Mouse (Mus musculus) ES-E14 (cell line): ENCODE data around the gene Trappc6b. TPM values are rescaled to one million over a fixed set of nuclear protein-coding genes. Genes with fewer than 3 reads are reported as not detected.

Experiments used
- DNase-seq: peaks from one replicate; pipeline ENCODE4 v3.0.0-alpha.2; 2013; ENCODE audit warnings: low read depth, low spot score
- H3K27ac ChIP-seq: 2 replicates; pipeline ENCODE4 v1.5.1; 2012; ENCODE audit warnings: low read depth, mild to moderate bottlenecking, low read length, moderate library complexity, mixed read lengths; ENCODE audit not compliant: poor library complexity, insufficient read depth, severe bottlenecking
- H3K36me3 ChIP-seq: 2 replicates; pipeline ENCODE4 v1.6.1; 2012; ENCODE audit warnings: mild to moderate bottlenecking, low read length, moderate library complexity, mixed read lengths; ENCODE audit not compliant: control insufficient read depth, poor library complexity, insufficient read depth, severe bottlenecking
- H3K4me1 ChIP-seq, 2 experiments: fragments of 150-350 bp in 1 of 2; sonication (generic) in 1 of 2; 2 replicates each; pipeline ENCODE4 v1.6.1; 2012; ENCODE audit warnings: low read length in 2 of 2, mild to moderate bottlenecking in 1 of 2, mixed read lengths in 1 of 2; ENCODE audit not compliant: control insufficient read depth in 2 of 2, insufficient read depth in 2 of 2, poor library complexity in 1 of 2
- H3K4me3 ChIP-seq, 2 experiments: fragments of 150-350 bp in 1 of 2; sonication (generic) in 1 of 2; 2 replicates each; pipeline ENCODE4 v1.5.1; 2012; ENCODE audit warnings: low read length in 2 of 2, low read depth in 1 of 2, mild to moderate bottlenecking in 1 of 2, mixed read lengths in 1 of 2; ENCODE audit not compliant: insufficient read depth in 1 of 2, poor library complexity in 1 of 2, severe bottlenecking in 1 of 2
- H3K9ac ChIP-seq: 2 replicates; pipeline ENCODE4 v1.6.1; 2012; ENCODE audit warnings: low read depth, mild to moderate bottlenecking, low read length, mixed read lengths; ENCODE audit not compliant: poor library complexity, insufficient read depth, severe bottlenecking
- H3K9me3 ChIP-seq: fragments of 150-350 bp; sonication (generic); 2 replicates; pipeline ENCODE4 v1.6.1; 2012; ENCODE audit warnings: low read depth, mild to moderate bottlenecking, low read length; ENCODE audit not compliant: control insufficient read depth, insufficient read depth
- CHD2 ChIP-seq: IDR thresholded peaks from 2 replicates; pipeline ENCODE4 v1.6.1; 2014; ENCODE audit warnings: mild to moderate bottlenecking, low read depth, low read length, inconsistent platforms
- HCFC1 ChIP-seq: IDR thresholded peaks from 2 replicates; pipeline ENCODE4 v1.6.1; 2012; ENCODE audit warnings: low read length, inconsistent platforms, borderline replicate concordance; ENCODE audit not compliant: insufficient read depth
- MAFK ChIP-seq: IDR thresholded peaks from 2 replicates; pipeline ENCODE4 v1.6.1; 2014; ENCODE audit warnings: mild to moderate bottlenecking, low read depth, low read length, inconsistent platforms; ENCODE audit not compliant: insufficient read depth
- ZC3H11A ChIP-seq: IDR thresholded peaks from 2 replicates; pipeline ENCODE4 v1.6.1; 2012; ENCODE audit warnings: low read depth, mild to moderate bottlenecking, inconsistent platforms, low read length, borderline replicate concordance
- ZNF384 ChIP-seq: IDR thresholded peaks from 2 replicates; pipeline ENCODE4 v1.6.1; 2012; ENCODE audit warnings: low read depth, low read length, inconsistent platforms
- in situ Hi-C, 2 experiments: fragments of 600-800 bp; cut with MboI; formaldehyde crosslinking; loops; one replicate each; pipeline ENCODE4 v1.15.1; 2025; ENCODE audit warnings: low sequenced_read_pairs in 2 of 2, inconsistent platforms in 1 of 2; ENCODE audit not compliant: unreplicated experiment in 2 of 2
- total RNA-seq: library from RNA; depleted of rRNA; stranded (reverse); fragments of 300-350 nt; gene quantifications from 2 replicates; pipeline ENCODE4 v1.2.3, GENCODE M21; 2012; rRNA removed

Trappc6b gene
- total RNA-seq: 35.8 and 44.1 TPM in 2 replicates

DNA sequence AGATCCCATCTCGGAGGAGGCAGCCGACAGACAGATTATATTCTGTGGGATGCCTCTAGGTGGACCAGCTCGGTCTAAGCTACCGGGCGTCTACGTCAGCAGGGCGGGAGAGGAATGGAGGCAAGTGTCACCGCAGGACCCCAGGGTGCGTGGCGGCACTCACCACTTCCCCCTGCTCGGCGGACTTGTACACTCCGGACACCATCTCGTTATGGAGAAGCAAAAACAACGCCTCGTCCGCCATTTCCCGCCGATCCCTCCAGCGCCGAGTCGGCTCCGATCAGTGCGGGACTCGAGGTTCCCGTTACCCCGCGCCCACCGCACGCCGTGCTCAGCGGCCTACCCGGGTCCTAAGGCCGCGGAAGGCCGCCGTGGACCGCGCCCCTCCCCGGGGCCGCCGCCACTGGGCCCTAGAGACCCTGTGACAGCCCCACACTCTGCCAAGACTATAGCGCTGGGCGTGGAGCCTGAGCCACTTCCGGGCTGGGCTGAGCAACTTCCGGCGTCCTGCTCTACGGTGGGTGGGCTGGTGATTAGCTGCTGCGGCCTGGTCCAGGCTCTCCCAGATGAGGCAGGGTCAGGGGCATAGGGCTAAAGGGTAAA, at the start of gene Trappc6b:
TSS of gene Trappc6b (minus strand) at position 480 of the 603 bp plus-strand sequence.
- H3K36me3 ChIP-seq: peaks cover 4% of the 10 kb centered on the region; the same call in 1 of the 2 replicates
- in situ Hi-C loops: no loop called here
- H3K9ac ChIP-seq: peak within 1 kb of the TSS; percentile 92
- peak; percentile 57 for DNase-seq
- H3K9me3 ChIP-seq: no peaks in the 10 kb centered on the region
- peaks cover 0 to 4% of the 10 kb centered on the region in 2 experiments; a peak in 3 of 4 replicates for H3K4me1 ChIP-seq
- TF ChIP-seq HCFC1 (0 out of 2 replicates have a peak, but pooled peaks have one; percentile 24), CHD2 (no peak)
- peak within 1 kb of the TSS; percentile 91 to 96 for H3K4me3 ChIP-seq
- peak within 1 kb of the TSS; percentile 65 for H3K27ac ChIP-seq

DNA sequence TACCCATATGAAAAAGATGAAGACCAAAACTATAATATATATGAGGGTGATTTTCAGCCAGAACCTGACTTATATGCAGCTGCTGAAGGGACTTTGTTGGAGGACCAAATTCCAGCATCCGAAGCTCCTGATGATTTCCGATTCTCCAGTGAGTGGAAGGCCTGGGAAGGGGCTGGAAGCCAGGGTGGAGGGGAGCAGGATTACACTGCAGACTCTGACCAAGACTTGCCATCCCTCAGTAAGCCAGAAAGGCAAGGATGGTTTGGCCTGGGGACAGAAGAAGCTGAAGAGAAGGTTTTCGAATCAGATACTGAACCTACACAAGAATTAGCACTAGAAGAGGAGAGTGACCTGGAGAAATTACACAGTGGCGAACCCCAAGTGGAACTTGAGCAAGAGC, 46.7 kb upstream of the Trappc6b start:
- no peak overlapping the region for H3K4me3 ChIP-seq
- no peaks in the 10 kb centered on the region for H3K36me3 ChIP-seq
- H3K4me1 ChIP-seq: no peaks in the 10 kb centered on the region
- DNase-seq: no peak
- H3K9ac ChIP-seq: no peak overlapping the region
- H3K9me3 ChIP-seq: no peaks in the 10 kb centered on the region
- in situ Hi-C loops: no loop called here
- TF ChIP-seq CHD2 (no peak), ZNF384 (no peak), MAFK (no peak), ZC3H11A (no peak), HCFC1 (no peak)
- H3K27ac ChIP-seq: no peak overlapping the region

DNA sequence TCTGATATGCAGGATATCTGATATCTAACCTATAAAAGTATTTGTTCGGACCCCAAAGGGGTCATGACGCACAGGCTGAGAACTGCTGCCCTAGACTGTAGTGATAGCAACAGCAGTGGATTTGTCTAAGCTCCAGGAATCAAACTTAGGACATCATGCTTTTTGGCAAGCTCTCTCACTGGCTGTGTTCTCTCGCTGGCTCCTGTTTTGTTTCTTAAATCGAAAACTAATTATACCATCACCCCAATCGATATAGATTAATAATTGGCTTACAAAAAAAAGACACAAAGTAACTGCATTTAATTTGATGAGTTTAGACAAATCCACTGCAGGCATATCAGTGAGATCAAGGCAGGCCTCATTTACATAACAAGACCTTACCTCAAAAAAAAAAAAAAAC, 45.2 kb upstream of the Trappc6b start:
- in situ Hi-C loops: no loop called here
- DNase-seq: no peak
- Histone ChIP-seq H3K4me1 (no peaks in the 10 kb centered on the region), H3K9me3 (no peaks in the 10 kb centered on the region), H3K9ac (no peak overlapping the region), H3K27ac (no peak overlapping the region), H3K36me3 (no peaks in the 10 kb centered on the region), H3K4me3 (no peak overlapping the region)
- TF ChIP-seq HCFC1 (no peak), ZNF384 (no peak)

DNA sequence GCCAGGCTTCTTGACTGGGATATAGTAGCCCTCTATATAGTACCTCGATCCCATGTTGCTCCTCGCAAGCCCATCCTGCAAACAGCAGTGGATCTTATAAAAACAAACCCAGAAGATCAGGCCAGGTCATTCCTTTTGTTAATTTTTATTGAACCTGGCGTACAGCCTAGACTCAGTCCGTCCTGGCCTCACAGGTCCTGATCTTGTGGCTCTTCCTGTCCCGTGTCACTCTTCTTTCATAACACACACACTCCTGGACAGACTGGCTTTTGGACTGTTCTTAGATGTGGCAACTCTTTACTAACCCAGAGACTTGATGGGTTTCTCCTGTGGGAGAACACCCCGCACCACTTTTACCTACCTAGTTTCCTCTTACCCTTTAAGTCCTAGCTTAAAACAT, 44.6 kb upstream of the Trappc6b start:
- Histone ChIP-seq H3K4me1 (no peaks in the 10 kb centered on the region), H3K36me3 (no peaks in the 10 kb centered on the region), H3K9me3 (no peaks in the 10 kb centered on the region), H3K4me3 (no peak overlapping the region), H3K27ac (no peak overlapping the region), H3K9ac (no peak overlapping the region)
- DNase-seq: no peak
- TF ChIP-seq MAFK (no peak), CHD2 (no peak), ZC3H11A (no peak), HCFC1 (no peak)
- in situ Hi-C loops: no loop called here

DNA sequence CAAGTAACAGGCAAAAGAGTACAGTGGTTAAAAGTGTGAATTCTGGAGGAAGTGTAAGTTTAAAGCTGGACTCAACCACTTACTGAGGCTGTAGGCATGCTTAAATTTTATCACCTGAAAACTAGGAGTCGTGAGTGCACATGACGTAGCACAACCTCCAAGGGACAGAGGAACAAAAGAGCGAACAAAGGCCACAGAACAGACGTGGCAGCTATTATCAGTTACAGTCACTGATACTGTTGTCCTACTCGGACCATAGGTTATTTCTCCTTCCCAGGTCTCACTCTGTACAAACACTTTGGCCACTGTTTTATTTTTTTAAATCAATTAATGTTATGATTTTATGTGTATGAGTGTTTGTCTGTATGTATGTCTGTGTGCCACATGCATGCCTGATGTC, 43.5 kb upstream of the Trappc6b start:
- in situ Hi-C loops: no loop called here
- Histone ChIP-seq H3K9ac (no peak overlapping the region), H3K36me3 (no peaks in the 10 kb centered on the region), H3K4me1 (no peaks in the 10 kb centered on the region), H3K4me3 (no peak overlapping the region), H3K27ac (no peak overlapping the region), H3K9me3 (no peaks in the 10 kb centered on the region)
- TF ChIP-seq ZNF384 (no peak), CHD2 (no peak), ZC3H11A (no peak), HCFC1 (no peak), MAFK (no peak)
- no peak for DNase-seq
